Mouse (Mus musculus) lung, postnatal 36 days (tissue): ENCODE data around the gene Nsun2.
A peak's percentile ranks its signal among the peaks of the same experiment; 100 is the strongest.
"Not testable (repeated sequence)": the region's sequence is repeated elsewhere in the genome, so short reads cannot be mapped to it uniquely, and the experiment has no call there.

ENCODE experiments used
- DNase-seq: peaks from one replicate; pipeline ENCODE4 v3.0.0; 2022; ENCODE audit warnings: mixed read lengths

Nsun2 gene

DNA sequence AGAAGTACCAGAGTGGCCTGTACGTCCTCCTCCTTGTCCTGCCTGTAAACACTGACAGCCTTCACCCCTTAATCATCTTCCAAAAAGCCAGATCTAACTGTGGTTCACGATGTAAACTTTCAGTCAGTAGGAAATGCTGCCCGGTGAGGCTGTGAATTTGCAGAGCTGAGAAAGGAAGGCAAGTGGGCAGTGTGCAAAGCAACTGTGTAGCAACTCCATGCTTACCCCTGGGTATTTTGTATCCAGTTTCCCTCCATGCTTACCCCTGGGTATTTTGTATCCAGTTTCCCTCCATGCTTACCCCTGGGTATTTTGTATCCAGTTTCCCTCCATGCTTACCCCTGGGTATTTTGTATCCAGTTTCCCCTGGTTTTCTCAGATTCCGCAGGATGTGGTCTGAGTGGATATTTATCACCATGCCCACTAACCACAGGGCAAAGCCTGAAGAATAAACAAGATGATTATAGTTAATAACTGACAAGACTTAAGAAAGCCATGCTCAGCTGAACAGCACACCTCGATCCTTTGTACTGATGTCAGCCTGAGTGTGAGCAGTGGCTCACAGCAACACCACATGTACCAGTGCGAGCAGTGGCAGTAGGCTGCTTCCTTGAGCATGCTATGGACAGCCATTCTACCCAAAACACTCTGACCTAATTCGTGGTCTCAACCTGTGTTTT is 61.2 kb downstream of the Nsun2 start:
- DNase-seq = no peak

DNA sequence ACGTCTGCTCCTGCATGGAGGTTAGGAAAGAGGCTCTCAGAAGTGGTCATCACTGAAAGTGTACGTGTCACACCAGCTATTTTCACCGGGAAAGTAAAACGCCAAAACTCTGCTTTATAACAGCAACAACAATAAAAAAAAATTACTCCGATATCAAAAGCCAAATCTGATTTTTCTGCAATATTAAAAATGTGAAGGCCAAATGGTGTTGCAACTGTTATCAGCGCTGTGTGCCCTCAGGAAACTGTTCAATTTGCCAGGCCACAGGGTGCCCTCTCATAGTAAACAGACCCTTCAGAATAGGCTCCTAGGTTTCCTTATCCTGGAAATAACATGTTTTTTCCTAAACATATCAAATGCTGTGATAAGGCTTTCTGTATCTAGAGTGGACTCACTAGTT is 62.4 kb downstream of the Nsun2 start:
- no peak for DNase-seq

DNA sequence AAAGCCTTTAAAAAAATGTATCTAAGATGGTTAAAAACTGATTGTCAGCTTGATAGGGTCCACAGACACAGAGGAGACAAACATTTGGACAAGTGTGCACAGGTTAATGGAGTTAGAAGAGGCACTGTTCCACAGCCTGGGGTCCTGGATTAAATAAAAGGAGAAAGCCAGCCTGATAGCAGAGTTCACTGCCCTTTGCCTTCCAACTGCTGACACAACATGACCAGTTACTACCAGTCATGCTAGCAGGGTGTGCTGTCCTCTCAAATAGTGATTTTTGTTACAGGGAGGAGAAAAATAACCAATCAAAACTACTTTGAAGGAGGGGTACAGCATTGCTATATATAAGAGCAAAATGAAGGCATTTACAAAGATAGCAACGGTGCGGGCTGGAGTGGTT is 63.0 kb downstream of the Nsun2 start:
- DNase-seq = no peak

DNA sequence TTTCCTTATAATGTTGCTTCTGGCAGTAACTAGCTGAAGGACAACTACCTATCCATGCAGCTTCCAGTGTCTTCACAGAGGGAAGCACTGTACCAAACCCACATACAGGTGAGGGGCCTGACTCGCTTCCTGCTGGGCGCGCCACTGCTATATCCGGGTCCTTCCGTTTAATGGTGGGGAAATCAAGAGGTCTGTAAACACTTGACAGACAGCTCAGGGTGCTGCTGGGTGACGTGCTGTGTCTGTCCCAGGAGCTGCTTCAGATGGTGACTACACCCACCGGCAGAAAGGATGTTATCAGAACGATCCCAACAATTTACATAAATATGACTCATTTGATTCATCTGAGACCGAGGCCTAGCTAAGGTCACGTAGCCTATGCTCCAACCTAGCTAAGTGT is 65.3 kb downstream of the Nsun2 start:
- no peak for DNase-seq

DNA sequence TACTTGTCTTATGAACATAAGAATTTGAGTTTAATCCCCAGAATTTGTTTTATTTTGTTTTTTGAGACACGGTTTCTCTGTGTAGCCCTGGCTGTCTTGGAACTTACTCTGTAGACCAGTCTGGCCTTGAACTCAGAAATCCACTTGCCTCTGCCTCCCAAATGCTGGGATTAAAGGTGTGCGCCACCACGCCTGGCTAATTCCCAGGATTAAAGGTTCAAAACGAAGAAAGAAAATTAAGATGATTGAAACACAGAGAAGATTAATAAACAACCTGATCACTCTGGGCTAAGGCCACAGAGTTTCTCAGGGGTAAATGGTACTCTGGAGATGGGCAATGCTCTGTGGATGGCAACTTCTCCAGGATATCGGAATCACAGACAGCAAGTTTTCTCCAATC is 67.3 kb downstream of the Nsun2 start:
- DNase-seq = not testable (repeated sequence)

DNA sequence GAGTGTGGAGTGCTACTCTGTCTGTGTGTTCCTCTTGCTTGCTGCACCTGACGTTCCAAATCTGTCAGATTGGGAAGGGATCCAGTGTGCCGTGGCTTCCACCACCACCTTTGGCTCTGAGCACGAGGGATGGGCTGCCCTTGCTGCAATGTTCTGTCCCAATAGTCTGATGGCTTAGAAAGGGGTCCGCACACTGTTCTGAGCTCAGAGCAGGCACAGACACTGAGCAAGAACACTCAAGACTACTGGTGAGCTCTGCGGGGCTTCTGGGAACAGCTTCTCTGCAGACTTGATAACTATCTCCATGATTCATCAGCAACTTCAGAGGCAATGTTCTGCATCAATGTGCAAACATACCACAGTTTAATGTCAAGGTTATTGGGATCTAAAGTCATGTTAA is 67.8 kb downstream of the Nsun2 start:
- DNase-seq = no peak

DNA sequence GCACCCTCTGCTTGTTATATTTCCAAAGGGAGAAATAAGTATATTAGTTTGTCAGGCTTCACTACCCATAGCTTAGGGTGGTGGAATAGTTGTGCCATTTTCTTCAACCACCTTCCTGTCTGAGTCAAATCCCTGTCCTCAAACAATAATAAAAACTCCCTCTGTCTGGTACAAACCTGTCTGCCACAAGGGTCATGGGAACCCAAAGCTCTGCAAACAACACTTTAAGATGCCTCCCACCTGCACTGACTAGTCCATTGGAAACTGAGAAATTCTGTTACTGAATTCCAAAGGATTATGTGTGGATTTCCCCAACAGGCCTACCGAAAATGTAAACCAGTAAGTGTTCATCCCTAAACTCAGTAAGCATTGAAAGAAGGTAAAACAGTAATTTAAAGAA is 71.1 kb downstream of the Nsun2 start:
- DNase-seq = no peak

DNA sequence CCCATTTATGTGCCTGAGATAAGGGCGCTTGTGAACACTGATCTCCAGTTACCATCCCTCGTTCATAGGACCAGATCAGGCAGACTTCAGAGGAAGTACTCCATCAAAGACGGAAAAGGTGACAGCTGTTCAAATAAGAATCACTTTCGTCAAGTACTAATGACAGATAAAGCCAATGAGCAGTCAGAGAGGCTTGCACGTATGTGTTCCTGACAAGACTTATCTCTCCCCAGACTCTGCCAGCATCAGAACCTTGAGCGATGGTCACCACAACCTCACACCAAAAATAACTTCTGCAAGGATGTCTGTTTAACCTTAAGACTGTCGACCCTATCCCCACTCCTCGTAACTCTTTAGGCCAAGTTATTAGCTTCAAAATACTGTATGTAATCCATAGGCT is 75.2 kb downstream of the Nsun2 start:
- no peak for DNase-seq

DNA sequence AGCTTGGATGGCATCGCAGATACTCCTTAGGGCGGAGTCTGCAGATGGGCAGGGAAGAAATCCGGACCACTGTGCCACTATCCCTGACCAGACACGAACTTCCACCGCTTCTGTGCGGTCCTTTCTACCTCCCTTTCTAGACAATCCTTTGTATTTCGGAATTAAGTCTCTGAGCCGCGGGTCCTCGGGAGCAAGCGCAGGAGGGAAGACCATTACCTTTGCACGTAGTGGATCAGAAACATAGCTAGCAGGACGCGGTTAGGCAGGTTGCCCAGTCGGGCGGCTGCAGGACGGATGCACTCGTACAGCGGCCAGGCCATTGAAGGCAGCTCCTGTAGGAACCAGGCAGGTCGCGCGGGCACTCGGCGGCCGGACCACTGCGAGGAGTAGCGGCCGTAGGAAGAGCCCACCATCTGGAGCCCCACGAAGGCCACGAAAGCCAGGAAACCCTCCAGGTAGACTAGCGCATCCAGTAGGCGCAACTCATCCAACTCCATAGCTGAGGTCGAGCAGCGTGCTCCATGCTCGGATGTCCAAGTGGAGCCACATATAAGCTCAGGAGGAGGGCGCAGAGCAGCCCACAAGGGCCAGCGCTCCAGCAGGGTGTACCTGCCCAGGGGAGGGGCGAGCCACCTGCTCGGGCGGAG is 77.3 kb downstream of the Nsun2 start:
- DNase-seq = peak; percentile 38

DNA sequence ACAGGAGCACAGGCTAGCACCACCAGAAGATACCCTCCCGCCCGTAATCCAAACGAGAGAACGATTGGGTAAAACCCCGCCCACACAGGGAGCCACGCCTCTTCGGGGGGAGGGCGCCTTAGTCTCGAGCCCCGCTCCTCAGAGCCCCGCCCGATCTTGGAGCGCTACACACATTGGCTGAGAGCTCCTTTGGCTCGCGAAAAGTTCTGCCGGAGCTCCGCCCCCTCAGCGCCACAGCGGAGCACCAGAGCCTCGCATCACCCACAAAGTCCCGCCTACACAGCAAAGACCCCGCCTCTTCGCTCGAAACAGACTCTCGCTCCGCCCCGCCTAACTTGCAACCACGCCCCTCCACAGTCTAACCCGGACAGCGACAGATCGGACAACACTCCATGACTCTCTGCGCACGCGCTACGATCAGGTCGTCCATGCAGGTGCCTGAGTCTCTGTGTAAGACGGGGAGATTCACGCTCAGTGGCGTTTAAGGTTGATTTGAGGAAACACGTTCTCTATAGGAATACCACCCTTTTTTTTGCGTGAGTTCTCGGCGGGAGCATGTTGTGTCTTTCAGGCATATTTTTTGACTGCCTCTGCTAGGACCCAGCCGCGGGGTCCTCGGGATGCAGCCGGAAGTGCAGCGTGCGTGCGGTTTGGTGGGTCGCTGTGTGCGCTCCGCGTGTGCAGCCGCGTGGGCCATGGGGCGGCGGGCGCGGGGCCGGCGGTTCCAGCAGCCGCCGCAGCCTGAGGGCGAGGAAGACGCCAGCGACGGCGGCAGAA is 78.0 kb downstream of the Nsun2 start, which contains the start of gene Srd5a1:
Gene Srd5a1, minus strand, starts transcription at position 45 of the 777 bp plus-strand sequence.
- DNase-seq = peak; percentile 100

DNA sequence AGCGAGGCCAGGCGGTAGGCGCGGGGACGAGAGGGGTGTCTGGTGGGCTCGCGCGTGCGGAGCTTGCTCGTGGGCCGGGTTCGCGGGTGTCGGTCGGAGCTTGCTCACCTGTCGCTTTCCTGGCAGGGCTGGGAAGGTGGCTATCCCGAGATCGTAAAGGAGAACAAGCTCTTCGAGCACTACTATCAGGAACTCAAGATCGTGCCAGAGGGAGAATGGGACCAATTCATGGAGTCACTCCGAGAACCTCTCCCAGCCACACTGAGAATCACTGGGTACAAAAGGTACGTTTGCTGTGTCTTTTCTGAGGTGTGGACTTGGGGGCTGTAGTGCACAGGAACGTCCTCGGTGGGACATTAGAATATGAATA is 78.6 kb downstream of the Nsun2 start:
- peak; percentile 1 for DNase-seq

DNA sequence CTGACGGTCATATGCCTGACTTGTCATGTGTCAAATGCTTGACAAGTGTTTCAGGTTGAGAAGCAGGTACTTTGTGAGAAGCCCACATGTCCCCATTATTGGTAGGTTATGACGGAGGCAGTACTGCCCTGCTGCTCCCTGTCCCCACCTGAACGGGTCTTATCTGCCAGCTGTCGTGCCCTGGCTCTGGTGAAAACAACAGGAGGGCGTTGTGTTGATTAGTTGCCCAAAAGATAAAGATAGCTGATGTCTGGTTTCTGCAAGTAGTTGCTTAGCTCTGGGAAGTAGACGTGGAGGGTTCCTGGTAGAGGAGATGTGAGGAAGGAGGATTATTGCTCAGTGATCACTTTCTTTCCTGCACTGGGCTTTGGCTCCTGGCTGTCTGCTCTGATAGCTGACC is 83.2 kb downstream of the Nsun2 start:
- no peak for DNase-seq

DNA sequence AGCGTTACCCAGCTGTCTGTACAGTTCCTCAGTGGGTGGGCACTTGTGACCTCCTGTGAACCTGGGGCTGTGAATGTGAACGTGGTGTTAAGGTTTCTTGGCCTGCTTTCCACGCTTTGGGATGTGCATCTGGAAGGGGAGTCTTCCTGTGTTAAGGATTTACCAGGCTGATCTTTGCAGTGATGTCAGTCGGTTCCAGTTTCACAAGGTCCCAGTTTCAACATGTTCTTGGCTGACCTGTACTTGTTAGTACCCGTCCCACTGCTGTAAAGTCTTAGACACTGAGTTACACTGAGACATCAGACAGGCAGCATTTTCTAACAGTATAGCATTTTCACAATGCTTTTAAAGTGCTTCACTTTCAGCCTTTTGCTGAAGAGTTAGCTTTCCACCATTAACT is 90.3 kb downstream of the Nsun2 start:
- DNase-seq = peak; percentile 7

DNA sequence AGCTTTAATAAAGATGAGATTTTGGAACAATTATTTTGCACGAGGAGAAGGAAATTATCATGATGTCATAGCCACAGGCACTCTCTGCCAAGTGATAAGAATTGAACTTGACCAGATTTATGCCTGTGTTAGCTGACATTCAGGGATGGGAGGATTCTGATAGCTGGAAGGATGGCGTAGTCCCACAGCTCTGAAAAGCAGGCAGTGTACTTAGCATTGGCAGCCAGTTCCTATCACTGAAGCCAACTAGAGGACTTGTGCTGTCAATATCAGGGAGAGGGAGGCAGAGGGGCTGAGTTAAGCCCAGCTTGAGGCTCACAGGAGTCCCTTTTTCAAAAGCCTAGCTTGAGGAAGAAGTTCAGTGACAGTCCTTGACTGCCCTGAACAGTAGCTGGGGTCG is 91.0 kb downstream of the Nsun2 start:
- DNase-seq = no peak

DNA sequence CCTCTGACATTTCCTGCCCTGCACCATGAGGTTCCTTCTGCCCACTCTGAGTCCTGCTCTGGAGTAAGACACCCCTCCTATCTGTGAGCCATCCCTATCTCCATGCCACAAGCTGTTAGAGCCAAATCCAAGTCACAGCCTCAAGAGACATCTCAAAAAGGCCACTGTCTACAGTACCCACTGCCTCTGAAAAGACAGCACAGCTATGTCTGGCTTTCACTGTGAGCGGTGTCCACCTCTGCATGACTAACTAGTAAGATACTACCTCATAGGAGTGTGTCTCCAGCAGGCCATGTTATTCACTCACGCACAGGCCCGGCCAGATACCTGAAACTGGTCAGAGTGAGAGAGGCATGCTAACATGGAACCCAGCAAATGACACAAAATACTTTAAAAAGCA is 94.4 kb downstream of the Nsun2 start:
- no peak for DNase-seq

DNA sequence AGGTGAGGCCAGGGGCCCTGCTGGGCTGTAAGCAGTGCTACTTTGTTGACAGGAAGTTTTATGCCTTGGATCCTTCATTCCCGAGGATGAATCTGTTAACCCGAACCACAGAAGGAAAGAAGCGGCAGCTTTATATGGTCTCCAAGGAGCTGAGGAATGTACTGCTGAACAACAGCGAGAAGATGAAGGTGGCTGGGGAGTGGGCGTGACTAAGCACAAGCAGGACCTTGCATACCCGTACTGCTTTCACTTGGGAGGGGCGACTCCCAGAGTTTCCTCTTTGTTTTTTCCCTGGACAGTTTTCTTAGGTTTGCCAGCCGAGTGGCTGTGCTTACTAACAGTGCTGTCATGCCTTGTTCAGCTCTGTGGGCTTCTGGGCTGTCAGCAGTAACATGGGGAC is 97.0 kb downstream of the Nsun2 start:
- DNase-seq = no peak

DNA sequence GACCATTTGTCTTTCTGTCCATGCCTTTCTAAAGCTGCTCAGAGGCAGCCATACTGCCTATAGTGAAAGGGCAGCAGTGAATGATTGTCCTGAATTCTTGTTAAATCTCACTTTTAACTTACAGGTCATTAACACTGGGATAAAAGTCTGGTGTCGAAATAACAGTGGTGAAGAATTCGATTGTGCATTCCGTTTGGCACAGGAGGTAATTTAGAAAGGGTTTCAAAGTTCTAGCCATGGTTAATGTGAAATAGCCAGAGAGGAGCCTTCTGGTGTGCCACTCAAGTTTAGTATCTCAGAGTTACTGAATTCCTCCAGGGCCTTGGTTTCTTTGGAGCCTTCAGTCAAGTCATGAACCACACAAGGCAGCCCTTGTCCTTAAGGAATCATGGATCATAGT is 97.6 kb downstream of the Nsun2 start:
- no peak for DNase-seq

DNA sequence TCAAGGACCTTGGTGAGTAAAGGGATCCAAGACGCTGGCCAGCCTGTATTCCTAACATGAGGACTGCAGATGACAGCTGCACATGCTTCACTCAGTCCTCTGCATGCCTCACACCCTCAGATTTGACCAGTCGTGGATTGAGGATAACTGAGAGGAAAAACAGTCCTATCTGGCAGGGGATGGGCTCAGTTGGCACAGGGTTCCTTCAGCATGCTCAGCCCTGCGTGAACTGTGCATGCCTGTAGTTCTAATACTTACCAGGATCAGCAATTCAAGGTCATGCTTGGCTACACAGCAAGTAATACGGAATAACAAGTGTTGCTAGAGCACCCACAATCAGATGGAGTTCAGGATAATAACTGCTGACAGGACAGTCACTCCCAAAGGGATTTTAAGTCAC is 98.1 kb downstream of the Nsun2 start:
- DNase-seq = no peak

DNA sequence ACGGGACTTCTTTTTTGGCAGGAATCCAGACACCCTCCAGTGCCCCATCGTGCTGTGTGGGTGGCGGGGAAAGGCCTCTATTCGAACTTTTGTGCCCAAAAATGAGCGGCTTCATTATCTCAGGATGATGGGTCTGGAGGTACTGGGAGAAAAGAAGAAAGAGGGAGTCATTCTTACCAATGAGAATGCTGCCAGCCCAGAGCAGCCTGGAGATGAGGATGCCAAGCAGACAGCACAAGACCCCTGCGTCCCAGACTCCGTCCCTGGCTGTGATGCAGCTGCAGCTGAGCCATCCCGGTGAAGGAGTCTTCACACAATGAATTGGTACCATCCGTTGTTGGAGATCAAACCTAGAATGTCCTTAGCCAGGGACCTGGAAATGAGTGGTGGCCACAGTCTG is 100.0 kb downstream of the Nsun2 start:
- no peak for DNase-seq

DNA sequence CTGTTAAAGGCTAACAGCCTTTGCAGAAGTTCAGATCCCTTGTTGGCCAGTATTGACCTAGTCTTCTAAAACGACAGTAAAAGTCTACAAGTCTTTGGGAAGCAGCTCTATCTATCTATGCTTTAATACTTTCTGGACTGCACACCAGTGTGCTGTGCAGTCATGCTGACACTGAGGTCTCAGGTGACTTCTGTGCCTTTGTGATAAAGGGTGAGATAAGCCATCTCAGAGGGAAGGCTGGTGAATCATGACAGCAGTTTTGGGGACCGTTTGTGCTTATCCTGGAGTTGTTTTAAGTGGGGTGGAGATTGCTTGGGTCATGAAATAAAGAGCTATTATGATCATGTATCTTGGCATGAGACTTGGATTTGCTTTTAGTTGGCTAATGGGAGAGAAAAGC is 100.4 kb downstream of the Nsun2 start:
- DNase-seq = no peak

DNA sequence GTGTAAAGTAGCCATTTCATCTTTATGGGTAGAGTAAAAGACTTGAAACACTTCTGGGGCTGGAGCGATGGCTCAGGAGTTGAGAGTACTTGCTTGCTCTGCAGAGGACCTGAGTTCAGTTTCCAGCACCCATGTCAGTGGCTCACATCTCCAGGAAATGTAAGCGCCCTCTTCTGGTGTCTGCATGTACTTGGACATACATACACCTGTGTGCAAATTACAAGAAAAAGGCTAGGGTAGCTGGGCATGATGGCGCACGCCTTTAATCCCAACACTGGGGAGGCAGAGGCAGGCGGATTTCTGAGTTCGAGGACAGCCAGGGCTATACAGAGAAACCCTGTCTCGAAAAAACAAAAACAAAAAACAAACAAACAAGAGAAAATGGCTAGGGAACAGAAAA is 102.3 kb downstream of the Nsun2 start:
- DNase-seq = not testable (repeated sequence)

DNA sequence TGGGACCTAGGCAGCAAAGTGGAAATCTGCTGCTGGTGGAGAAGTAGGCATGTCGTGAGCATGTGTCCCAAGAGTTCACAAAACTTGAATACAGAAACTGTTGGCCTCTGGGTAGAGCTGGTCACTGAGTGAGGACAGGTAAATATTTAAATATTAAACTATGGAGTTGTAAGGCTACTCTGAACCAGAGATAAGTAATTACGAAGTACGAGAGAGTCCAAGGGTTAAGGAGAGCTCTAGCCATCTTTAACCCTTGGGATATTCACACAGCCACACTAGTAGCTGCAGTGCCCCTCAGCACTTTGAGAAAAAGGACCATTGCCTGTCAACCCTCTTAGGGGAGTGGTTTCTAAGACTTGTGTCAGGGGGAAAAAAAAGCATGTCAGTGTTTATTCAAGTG is 102.8 kb downstream of the Nsun2 start:
- no peak for DNase-seq

DNA sequence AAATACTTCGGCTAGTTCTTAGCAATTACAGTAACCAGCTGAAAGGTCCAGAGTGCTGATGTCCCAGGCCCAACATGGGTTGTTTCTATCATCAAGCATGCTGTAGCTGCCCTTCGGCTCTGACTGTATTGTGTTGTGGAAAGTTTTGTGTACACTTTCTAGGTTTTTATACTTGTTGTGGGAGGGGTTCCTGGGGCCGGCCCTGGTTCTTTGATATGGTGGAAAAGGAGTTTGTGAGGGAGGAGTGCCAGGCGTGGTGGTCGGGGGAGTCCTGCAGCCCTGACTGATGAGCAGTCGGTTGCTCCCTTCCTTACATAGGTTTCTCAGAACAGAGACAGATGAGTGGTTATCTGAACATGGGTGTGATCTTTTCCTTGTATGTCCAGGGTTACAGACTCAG is 103.3 kb downstream of the Nsun2 start:
- DNase-seq = no peak

DNA sequence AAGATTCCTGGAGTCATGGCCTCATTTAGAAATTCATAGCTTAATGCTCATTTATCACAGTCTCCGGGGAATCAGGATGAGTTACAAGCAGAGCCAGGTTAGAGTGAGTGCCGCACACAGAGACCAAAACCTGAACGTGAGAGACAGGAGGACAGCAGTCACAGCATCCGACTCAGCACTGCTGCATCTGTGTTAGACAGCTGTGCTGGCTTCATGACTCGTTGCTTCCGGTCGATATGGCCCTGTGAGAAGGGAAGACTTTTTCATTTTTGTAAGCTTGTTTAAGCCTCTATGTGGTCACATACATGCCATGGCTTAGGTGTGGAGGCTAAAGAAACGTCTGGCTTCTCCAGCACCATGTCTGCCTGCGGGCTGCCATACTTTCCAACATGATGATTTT is 104.1 kb downstream of the Nsun2 start:
- DNase-seq = no peak
